Mouse (Mus musculus) hindbrain, embryonic 11.5 days (tissue): ENCODE data around the gene Rbm19. TPM values are rescaled to one million over a fixed set of nuclear protein-coding genes. Genes with fewer than 3 reads are reported as not detected.

Experiments used
- ATAC-seq: fragments of 200-750 bp; cut with Nextera tagmentation; 2 replicates; pipeline ENCODE4 v1.8.0; 2017; ENCODE audit warnings: mild to moderate bottlenecking, moderate TSS enrichment, moderate library complexity; ENCODE audit not compliant: low FRiP score
- DNase-seq: peaks from one replicate; pipeline ENCODE4 v3.0.0-alpha.2; 2015; ENCODE audit warnings: low spot score
- H3K27ac ChIP-seq: fragments of 300-500 bp; sonication (generic); 2 replicates; pipeline ENCODE4 v1.5.1; 2014; ENCODE audit warnings: mild to moderate bottlenecking, low read depth, low read length
- H3K27me3 ChIP-seq: fragments of 300-500 bp; sonication (generic); 2 replicates; pipeline ENCODE4 v1.6.1; 2014; ENCODE audit warnings: mild to moderate bottlenecking, low read length, moderate library complexity, mixed read lengths; ENCODE audit not compliant: control insufficient read depth, insufficient read depth
- H3K36me3 ChIP-seq: fragments of 300-500 bp; sonication (generic); 2 replicates; pipeline ENCODE4 v1.6.1; 2014; ENCODE audit warnings: mild to moderate bottlenecking, low read length, moderate library complexity, mixed read lengths; ENCODE audit not compliant: control insufficient read depth, insufficient read depth
- H3K4me1 ChIP-seq: fragments of 300-500 bp; sonication (generic); replicated peaks from 2 replicates; pipeline ENCODE4 v1.6.1; 2014; ENCODE audit warnings: low read length, mixed read lengths; ENCODE audit not compliant: control insufficient read depth, insufficient read depth
- H3K4me2 ChIP-seq: fragments of 300-500 bp; sonication (generic); replicated peaks from 2 replicates; pipeline ENCODE4 v1.6.1; 2014; ENCODE audit warnings: mild to moderate bottlenecking, low read depth, low read length
- H3K4me3 ChIP-seq: fragments of 300-500 bp; sonication (generic); 2 replicates; pipeline ENCODE4 v1.5.1; 2014; ENCODE audit warnings: low read depth, low read length
- H3K9ac ChIP-seq: fragments of 300-500 bp; sonication (generic); 2 replicates; pipeline ENCODE4 v1.6.1; 2014; ENCODE audit warnings: low read depth, low read length
- H3K9me3 ChIP-seq: fragments of 300-500 bp; sonication (generic); 2 replicates; pipeline ENCODE4 v1.6.1; 2016; ENCODE audit warnings: low read length; ENCODE audit not compliant: control insufficient read depth
- WGBS: fragments of 180-500 bp; shearing (Covaris S2); extraction: QIAGEN DNeasy Blood & Tissue Kit; methylation state at CpG from one replicate; pipeline ENCODE4 v1.1.7; 2014; 5-methylcytosine and 5-hydroxymethylcytosine counted together
- polyA plus RNA-seq: library from polyadenylated mRNA; unstranded; fragments of >200 nt; fragmentation: Nextera tagmentation; extraction: Ambion mirVana; gene quantifications from 2 replicates; pipeline ENCODE4 v1.2.1, GENCODE M21; 2014

The Rbm19 gene
- polyA plus RNA-seq, 1 experiment from 2014 or later, result 28.7 TPM

DNA sequence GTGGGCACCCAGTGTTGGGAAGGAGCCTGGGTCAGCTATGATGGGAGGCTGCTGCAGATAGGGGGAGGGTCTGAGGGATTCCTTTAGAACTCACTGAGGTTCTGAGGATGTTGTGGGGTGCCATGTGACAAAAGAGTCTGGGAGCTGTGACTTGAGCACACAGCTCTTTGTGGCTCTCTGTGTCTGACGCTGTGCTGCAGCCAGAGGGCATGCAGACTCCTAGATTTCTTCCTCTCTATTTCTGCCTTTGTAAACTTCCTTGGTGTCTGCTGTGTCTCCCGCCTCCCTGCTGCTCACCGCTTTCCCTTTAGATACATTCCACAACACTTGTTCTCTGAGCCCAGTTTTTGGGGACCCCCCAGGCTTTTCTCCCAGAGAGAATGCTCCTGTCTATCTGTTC, 36.9 kb downstream of the Rbm19 start:
- no peaks in the 10 kb centered on the region for H3K27me3 ChIP-seq
- WGBS, result 85% methylated on average over 3 of the region's 3 CpGs
- peaks cover 2% of the 10 kb centered on the region; the same call in 1 of the 2 replicates for H3K4me1 ChIP-seq
- DNase-seq (no peak), ATAC-seq (no peak)
- no peak overlapping the region for H3K4me3 ChIP-seq
- H3K27ac ChIP-seq, result no peak overlapping the region
- H3K4me2 ChIP-seq, result no peak overlapping the region
- H3K36me3 ChIP-seq, result no peaks in the 10 kb centered on the region
- no peaks in the 10 kb centered on the region for H3K9me3 ChIP-seq
- H3K9ac ChIP-seq, result no peak overlapping the region

GRCm38 (mm10) chr5:120155672-120156071, 39.4 kb downstream of the Rbm19 start:
- Histone ChIP-seq H3K27ac (no peak overlapping the region), H3K4me2 (no peak overlapping the region), H3K4me3 (no peak overlapping the region), H3K4me1 (peaks cover 2% of the 10 kb centered on the region; the same call in 1 of the 2 replicates), H3K36me3 (no peaks in the 10 kb centered on the region), H3K27me3 (no peaks in the 10 kb centered on the region), H3K9me3 (no peaks in the 10 kb centered on the region), H3K9ac (no peak overlapping the region)
- 69% methylated on average over 10 of the region's 10 CpGs for WGBS
- DNase-seq (no peak), ATAC-seq (no peak)

- Histone ChIP-seq H3K4me3 (no peak overlapping the region), H3K27me3 (no peaks in the 10 kb centered on the region), H3K27ac (no peak overlapping the region), H3K9me3 (no peaks in the 10 kb centered on the region), H3K36me3 (no peaks in the 10 kb centered on the region), H3K4me1 (peaks cover 2% of the 10 kb centered on the region; the same call in 1 of the 2 replicates), H3K4me2 (no peak overlapping the region), H3K9ac (no peak overlapping the region)
- DNase-seq (no peak), ATAC-seq (no peak)
- 72% methylated on average over 21 of the region's 21 CpGs for WGBS
Observed at GRCm38 (mm10) chr5:120156166-120156909, 40.1 kb downstream of the Rbm19 start.

GRCm38 (mm10) chr5:120157115-120157514, 40.9 kb downstream of the Rbm19 start:
- H3K27me3 ChIP-seq, result no peaks in the 10 kb centered on the region
- no peak for DNase-seq
- no peaks in the 10 kb centered on the region for H3K9me3 ChIP-seq
- H3K4me1 ChIP-seq, result peaks cover 2% of the 10 kb centered on the region; the same call in 1 of the 2 replicates
- WGBS, result 90% methylated on average over 3 of the region's 3 CpGs
- H3K9ac ChIP-seq, result no peak overlapping the region
- H3K27ac ChIP-seq, result no peak overlapping the region
- H3K4me2 ChIP-seq, result no peak overlapping the region
- no peaks in the 10 kb centered on the region for H3K36me3 ChIP-seq
- ATAC-seq, result no peak
- H3K4me3 ChIP-seq, result no peak overlapping the region

DNA sequence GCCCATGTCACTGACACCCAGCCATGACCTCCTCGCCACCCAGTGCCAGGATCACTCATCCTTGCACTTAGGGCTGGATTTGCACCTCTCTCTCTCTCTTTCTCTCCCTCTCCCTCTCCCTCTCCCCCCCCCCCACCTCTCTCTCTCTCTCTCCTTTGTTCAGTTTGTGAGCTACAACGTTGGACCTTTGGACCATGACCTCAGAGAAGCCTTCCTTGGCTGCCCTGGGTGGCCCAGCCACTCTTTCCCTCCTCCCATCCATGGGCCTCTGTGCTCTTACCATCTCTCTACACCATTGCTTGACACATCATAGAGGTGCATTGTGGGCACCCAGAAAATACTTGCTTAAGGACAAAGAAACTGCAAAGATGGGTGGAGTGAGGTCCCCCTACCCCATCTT, 42.2 kb downstream of the Rbm19 start:
- no peaks in the 10 kb centered on the region for H3K27me3 ChIP-seq
- H3K4me2 ChIP-seq, result no peak overlapping the region
- H3K9me3 ChIP-seq, result no peaks in the 10 kb centered on the region
- no peaks in the 10 kb centered on the region for H3K36me3 ChIP-seq
- DNase-seq (no peak), ATAC-seq (no peak)
- no peak overlapping the region for H3K27ac ChIP-seq
- peaks cover 2% of the 10 kb centered on the region; the same call in 1 of the 2 replicates for H3K4me1 ChIP-seq
- no peak overlapping the region for H3K9ac ChIP-seq
- H3K4me3 ChIP-seq, result no peak overlapping the region
- 72% methylated on average over 2 of the region's 2 CpGs for WGBS

- Histone ChIP-seq H3K27me3 (no peaks in the 10 kb centered on the region), H3K4me2 (no peak overlapping the region), H3K9ac (no peak overlapping the region), H3K36me3 (no peaks in the 10 kb centered on the region), H3K4me1 (no peaks in the 10 kb centered on the region; the same call in 1 of the 2 replicates), H3K9me3 (no peaks in the 10 kb centered on the region), H3K4me3 (no peak overlapping the region), H3K27ac (no peak overlapping the region)
- no peak for DNase-seq
- WGBS, result 89% methylated on average over 8 of the region's 8 CpGs
- no peak for ATAC-seq
Observed at GRCm38 (mm10) chr5:120160923-120161658, 44.8 kb downstream of the Rbm19 start.

- no peaks in the 10 kb centered on the region for H3K4me1 ChIP-seq
- ATAC-seq, result no peak
- WGBS, result 97% methylated on average over 10 of the region's 10 CpGs
Observed at GRCm38 (mm10) chr5:120162689-120163088, 46.4 kb downstream of the Rbm19 start.

GRCm38 (mm10) chr5:120163428-120163827, 47.2 kb downstream of the Rbm19 start:
- DNase-seq (no peak), ATAC-seq (no peak)
- Histone ChIP-seq H3K4me2 (no peak overlapping the region), H3K4me3 (no peak overlapping the region), H3K27ac (no peak overlapping the region), H3K36me3 (no peaks in the 10 kb centered on the region), H3K9ac (no peak overlapping the region), H3K27me3 (no peaks in the 10 kb centered on the region), H3K9me3 (no peaks in the 10 kb centered on the region), H3K4me1 (no peaks in the 10 kb centered on the region)
- 70% methylated on average over 6 of the region's 6 CpGs for WGBS

More at GRCm38 (mm10) chr5:120162689-120163088, 46.4 kb downstream of the Rbm19 start:
- H3K9me3 ChIP-seq, result no peaks in the 10 kb centered on the region
- H3K4me3 ChIP-seq, result no peak overlapping the region
- H3K27ac ChIP-seq, result no peak overlapping the region
- no peak overlapping the region for H3K4me2 ChIP-seq
- H3K9ac ChIP-seq, result no peak overlapping the region
- no peaks in the 10 kb centered on the region for H3K27me3 ChIP-seq
- no peaks in the 10 kb centered on the region for H3K36me3 ChIP-seq
- DNase-seq, result no peak
